Mouse (Mus musculus): ENCODE results near the gene Bicdl2.

Gene Bicdl2

DNA sequence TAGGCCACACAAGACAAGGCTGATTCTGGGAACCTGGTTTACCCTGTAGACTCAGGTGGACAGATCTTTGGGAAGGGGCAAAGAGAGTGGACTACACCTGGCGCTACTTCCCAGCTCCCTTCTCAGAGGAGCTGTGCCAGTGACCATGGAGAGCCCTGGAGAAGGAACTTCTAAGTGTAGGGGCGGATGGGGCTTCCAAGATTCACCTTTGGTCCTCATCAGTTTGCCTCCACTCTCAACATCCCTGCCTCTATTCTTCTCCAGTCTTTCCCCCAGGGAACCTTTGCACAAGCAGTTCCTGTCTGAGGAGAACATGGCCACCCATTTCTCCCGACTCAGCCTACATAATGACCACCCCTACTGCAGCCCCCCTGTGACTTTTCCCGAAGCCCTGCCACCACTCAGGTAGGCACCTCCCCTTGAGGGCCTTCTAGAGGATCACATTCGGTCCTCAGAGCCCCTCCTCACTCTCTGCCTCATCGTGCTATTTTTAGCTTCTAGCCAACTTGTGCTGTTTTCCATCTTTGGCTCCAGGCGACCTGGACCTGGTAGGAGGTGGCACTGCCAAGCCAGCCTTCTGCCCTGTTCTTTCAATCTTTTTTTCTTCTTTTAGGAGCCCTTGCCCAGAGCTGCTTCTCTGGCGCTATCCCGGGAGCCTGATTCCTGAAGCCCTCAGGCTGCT is 14.1 kb downstream of the Bicdl2 start:
- no peak for DNase-seq (ENCODE audit: extremely low spot score, low spot score)

DNA sequence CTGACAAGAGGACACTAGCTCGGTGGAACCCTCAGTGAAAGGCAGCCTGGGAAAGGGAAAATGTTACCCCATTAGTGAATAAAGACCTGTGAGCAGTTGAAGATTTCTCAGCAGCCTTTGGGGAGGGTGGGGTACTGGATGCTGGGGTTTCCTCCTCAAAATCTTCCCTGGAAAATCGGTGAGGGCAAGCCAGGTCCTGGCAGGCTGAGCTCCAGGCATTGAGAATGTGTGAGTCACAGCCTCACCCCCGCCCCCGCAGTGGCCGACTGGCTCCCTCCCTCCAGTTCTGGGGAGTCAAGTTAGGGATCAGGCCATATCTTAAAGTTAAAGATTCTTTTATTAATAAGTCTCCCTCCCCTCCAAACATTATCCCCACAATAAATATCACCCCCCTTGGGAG is 14.8 kb downstream of the Bicdl2 start:
- no peak for DNase-seq (ENCODE audit: extremely low spot score, low spot score)

DNA sequence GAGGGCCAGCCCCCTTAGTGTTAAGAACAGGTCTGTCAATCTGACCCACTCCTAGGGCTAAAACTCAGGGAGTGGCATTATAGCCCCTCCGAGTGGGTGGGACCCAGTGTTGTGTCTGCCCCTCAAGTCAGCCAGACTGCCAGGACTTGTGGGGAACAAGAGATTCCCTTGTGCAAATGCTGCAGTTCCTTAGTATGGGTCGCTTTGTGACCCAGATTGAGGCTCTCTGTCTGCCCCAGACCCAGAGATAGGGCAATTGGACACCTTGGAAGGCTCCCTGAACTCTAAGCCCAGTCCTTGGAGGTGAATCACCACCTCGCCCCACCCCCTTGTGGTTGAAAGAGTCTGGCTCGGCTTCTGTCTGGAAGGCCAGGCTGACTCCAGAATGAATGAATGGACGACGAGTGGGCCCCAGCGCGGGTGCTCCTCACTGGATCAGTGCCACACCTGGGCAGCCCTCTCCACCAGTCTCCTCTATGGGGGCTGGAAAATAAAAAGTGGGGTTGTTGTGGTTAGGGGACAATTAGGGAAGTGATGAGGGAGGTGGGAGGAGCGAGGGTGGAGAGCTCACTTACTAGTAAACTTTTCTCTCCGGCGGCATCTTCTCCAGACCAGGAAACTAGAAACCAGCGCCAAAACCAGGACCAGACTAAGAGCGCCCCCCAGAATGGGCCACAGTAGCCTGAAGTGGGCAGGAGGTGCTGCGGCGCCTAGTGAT is 15.4 kb downstream of the Bicdl2 start:
- DNase-seq (ENCODE audit: extremely low spot score, low spot score): no peak

DNA sequence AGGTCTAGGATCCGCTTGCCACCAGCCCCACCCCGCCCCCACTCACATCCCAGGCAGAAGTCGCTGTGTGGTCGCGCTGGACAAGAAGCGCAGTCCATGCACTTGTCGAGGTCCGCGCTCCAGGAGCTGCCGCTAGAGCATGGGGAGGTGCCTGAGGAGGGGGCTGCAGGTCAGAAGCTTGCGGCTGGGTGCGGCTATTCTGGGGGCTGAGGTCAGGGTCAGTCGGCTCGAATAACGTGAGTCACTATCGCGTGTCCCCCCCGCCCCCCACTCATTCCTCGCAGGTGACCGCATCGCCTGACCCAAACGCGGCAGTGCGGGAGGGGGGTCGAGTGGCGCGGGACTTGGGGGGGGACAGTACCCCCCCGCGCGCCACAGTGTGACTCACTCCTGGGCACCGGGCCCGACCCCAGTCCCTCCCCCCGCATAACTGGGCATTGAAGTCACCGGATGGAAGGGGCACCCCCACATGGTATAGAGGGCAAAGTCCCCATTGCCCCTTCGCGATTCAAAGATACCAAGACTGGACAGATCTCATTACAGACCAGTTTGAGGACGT is 16.2 kb downstream of the Bicdl2 start:
- DNase-seq (ENCODE audit: extremely low spot score, low spot score): no peak

DNA sequence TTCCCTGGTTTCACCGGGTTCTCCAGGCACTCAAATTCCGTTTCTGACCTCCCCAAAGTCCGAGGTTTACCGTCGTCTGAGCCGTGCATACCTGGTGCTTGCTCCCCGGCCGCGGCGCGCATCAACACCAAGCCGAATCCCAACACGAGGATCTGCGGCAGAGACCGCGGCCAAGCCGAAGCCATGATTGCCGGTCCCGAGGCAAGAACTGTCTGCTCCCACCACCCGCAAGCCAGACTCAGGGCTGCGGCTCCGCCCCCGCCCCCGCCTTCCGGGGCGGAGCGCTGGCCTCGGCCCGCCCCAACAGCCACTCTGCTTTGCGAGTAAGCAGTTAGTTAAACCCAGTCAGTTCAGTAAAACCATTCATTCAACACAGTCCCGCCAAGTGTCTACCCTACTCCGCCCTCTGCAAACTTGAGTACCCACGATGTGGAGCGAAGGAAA is 17.0 kb downstream of the Bicdl2 start, which contains the start of gene Tnfrsf12a:
Gene Tnfrsf12a, minus strand, starts transcription at position 233 of the 444 bp plus-strand sequence.
- peak; percentile 84 for DNase-seq (ENCODE audit: extremely low spot score, low spot score)

DNA sequence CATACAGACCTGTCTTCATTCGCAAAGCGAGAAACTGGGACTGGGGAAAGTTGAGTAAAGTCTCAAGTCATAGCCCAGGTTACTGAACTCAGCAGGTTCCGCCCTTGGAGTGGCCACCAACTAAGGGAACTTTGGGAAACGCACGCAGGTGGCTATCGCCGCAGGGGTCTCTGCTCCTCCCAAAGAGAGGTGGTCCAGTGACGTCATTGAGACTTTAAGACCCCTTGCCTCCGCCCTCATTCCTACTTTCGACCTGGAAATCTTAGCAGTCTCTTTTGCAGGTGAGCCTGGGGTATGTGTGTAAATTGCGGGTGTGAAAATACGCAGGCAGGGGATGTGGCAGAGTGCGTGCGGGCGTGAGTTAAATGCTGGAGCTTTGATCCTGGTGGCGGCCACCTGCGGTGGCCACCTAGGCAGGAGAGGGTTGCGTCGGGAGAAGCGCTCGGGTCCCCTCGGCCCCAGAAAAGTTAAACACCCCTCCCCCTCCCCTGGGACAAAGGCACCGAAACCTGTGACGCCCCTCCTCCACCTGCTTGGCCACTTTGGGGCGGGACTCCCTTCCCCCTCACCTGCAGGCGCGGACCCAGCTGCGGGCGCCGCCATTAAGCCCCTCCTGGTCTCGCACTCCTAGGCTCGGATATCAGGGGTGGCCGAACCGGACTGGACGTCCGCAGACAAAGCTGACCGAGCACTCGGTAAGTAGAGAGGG is 19.0 kb downstream of the Bicdl2 start, which contains the start of gene Cldn6:
Gene Cldn6, plus strand, starts transcription at position 123 of the 709 bp plus-strand sequence.
- DNase-seq (ENCODE audit: extremely low spot score, low spot score): no peak

DNA sequence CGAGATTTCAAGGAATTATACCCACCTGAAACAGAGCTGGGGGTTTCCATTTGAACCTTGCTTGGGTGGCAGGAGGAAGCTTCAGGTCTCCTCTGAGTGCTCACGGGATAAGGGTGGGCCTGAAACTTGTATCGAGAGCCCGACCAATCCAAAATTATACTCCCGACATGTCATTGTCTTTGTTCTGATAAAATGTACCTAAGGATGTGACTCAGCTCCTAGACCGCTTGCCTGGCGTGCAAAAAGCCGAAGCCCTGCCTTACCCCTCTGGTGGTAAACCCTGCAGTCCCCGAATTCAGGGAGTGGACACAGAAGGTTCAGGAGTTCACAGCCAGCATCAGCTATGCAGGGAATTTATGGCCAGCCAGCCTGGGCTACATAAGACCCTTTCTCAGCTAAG is 20.0 kb downstream of the Bicdl2 start:
- no peak for DNase-seq (ENCODE audit: extremely low spot score, low spot score)

DNA sequence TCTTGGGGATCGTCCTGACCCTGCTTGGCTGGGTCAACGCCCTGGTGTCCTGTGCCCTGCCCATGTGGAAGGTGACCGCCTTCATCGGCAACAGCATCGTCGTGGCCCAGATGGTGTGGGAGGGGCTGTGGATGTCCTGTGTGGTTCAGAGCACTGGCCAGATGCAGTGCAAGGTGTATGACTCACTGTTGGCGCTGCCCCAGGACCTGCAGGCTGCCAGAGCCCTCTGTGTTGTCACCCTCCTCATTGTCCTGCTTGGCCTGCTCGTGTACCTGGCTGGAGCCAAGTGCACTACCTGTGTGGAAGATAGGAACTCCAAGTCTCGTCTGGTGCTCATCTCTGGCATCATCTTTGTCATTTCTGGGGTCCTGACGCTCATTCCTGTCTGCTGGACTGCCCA is 20.8 kb downstream of the Bicdl2 start:
- no peak for DNase-seq (ENCODE audit: extremely low spot score, low spot score)

DNA sequence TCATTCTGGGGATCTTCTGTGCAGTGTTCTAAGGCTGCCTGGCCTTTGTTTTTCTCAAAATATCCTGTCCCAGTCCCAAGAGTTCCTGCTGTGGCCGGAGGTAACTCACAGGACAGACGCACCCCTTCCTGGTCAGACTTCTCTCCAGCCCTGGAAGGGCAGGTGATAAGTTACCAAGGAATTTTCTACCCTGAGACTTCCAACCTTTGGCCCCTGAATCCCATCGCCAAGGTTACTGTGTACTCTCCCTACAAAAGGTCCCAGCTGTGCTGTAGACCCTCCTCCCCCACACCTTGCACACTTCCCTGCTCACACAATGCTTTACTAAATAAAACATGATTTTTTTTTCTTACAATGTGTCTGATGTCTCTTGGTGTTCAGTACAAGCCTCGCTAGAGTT is 21.8 kb downstream of the Bicdl2 start:
- DNase-seq (ENCODE audit: extremely low spot score, low spot score): no peak

DNA sequence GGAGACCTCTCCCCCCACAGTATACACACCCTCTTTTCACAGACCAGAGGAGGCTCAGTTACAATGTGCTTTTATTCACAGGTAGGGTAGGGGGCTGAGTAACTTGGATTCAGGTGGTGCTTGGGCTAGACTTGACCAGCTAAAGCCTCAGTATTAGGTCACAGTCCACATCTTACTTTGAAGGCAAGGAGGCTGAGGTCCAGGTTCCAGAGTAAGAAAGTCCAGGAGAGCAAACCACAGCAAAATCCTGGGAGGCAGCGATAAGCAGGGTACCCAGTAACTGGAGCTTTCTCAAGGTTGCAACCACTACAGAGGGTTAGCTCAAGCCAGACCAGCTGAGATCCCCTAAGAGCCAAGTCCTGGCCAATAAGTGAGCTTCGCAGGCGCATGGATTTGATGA is 22.2 kb downstream of the Bicdl2 start:
- no peak for DNase-seq (ENCODE audit: extremely low spot score, low spot score)

DNA sequence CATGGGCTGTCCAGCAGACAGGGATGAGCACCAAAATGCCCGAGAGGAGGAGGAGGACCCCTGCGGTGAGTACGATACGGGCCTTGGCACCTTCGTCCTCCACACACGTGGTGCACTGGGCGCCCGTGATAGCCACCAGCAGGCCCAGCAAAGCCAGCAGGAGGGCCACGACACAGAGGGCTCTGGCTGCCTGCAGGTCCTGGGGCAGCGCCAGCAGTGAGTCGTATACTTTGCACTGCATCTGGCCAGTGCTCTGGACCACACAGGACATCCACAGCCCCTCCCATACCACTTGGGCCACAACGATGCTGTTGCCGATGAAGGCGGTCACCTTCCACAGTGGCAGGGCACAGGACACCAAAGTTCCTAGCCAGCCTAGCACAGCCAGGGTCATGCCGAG is 22.9 kb downstream of the Bicdl2 start:
- no peak for DNase-seq (ENCODE audit: extremely low spot score, low spot score)

DNA sequence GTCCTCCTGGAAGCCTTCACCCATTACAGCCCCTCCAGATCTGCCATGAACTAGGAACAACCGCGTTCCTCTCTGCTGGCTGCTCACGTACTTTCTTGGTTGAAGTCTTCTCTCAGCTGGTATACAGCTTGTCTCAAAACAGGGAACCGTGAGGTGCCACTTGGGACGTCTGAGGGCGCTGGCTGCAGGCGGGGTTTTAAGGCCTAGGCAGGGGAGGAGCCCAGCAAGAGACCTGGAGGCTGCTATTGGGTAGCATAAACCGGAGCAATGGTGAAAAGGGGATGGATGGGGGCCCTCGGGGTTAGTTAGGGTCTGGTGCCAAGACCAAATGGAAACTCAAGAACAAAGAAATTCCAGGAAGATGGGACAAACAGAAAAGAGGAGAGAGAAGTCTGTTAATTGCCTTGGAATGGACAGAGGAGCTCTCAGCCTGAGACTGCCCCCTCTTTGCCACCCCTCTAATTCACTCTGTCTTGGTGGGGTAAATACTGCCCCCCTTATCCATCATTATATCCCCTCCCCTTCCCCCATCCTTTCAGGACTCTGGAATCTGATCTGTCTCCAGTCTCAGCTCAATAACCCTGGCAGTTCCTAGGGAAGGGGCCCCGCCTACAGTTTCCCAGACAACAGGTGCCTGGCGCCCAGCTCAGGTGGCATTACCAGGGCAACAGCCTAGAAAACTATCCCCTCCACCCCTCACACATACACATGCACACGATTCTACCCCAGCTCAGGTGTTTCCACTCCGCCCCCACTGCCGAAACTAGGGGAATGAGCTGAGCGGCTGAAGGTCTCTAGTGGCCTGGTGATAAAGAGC is 23.8 kb downstream of the Bicdl2 start, which contains the start of gene Cldn9:
Gene Cldn9, minus strand, starts transcription at position 171 of the 817 bp plus-strand sequence.
- no peak for DNase-seq (ENCODE audit: extremely low spot score, low spot score)

DNA sequence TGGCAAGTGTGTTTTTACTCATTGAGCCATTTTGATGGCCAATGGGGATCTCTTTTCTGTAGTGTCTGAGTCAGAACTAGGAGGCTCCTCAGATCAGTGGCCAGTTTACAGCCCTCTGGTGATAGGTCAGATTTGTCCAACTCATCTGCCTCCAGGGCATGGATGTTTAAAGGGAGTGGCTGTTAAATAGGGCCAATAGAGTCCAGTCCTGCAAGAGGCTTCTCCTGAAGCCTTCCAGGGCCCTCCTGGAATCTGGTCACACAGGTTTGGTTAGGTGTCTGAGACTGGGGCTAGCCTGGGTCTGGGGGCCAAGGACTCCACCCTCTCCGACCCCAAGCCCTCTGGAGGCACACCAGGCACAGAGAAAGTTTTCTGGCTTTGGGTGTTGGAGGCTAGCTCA is 34.2 kb downstream of the Bicdl2 start:
- no peak for DNase-seq (ENCODE audit: extremely low spot score, low spot score)

DNA sequence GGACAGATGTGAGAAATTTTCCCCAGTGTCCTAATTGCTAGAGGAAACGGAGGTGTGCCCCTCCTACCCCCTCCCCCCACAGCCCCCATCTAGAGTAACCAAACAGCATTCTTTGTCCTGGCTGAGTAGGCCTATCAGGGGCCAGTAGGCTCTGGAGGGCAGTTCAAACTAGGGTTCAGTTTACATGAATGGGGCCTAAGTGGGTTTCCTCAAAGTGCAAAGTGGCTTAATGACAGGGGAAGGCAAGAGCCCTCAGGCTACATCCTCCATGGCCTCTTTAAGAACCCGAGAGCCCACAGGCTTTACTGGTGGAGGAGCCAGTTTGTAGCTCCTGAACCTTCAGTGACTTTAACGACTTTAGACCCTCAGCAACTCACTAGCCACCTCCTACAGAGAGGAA is 35.5 kb downstream of the Bicdl2 start:
- no peak for DNase-seq (ENCODE audit: extremely low spot score, low spot score)

DNA sequence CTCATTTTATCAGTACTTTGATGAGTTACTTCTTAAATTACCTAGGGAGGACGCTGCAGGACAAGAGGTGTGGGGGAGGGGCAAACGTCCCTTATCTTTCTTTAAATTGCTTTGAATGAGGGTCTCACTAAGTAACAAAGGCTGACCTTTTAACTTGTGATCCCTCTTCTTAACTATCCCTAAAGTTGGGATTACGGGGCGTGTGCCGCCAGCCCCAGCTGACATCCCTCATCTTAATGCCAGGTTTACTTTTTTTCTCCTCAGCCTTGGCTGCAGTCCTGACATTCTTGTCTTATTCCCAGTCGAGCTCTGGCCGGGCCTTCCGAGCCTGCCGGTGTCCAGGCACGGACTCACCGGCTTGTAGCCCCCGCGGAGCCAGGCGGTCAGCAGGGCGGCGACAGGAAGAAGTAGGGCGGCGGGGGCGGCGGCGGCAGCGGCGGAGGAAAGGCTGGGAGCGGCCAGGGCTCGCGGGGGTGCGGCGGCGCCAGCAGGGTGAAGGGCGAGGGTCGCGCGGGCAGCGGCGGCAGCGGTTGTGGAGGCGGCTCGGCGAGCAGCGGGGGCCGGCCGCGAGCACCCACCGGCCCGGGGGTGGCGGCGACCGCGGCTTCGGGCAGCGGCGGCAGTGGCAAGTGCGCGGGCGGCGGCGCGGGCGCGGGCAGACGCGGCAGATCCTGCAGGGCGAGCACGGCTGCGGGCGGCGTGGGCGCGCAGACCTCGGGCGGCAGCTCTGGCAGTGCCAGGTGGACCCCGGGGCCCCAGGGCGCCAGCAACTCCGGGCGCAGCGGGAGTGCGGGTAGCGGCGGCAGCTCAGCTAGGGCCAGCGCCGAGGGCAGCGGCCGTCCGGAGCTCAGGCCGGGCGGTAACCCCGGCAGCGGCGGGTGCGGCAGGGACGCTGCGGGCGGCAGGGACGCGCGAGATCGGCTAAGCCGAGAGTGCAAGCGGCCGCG is 39.1 kb downstream of the Bicdl2 start:
- DNase-seq (ENCODE audit: extremely low spot score, low spot score): peak; percentile 54

DNA sequence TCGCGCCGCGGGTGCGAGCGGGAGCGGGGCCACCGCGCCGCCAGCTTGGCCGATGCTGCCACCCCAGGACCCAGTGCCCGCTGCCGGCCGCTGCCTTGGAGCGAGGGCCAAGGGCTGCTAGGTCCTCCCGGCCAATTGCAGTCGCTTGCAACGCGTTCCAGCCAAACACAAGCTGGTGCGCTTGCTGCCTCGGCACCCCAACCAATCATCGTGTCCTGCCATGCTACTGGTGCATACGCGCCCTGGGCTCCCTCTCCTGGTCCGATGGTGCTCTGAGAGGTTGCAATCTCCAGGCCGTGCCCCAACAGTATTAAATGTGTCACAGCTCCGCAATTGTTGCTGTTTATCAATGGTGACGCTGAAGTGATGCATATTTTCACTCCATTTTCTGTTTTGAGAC is 39.8 kb downstream of the Bicdl2 start:
- DNase-seq (ENCODE audit: extremely low spot score, low spot score): peak; percentile 84

DNA sequence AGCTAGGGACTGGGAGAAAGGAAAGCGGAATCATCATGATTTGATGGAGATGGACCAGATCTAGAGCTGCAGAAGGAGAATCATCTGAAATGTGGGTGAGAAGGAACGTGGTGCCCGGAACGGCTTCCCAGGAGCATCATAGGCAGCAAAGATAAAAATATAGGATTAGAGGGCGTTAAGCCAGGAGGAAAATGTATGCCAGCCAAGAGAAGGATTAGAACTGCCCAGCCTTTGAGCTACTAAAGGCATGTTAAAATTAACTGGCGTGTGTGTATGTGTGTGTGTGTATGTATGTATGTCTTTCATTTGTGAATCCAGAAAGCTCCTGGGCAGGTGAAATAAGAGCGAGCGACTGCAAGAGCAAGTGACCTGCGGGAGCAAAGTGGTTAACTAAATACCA is 43.0 kb downstream of the Bicdl2 start:
- no peak for DNase-seq (ENCODE audit: extremely low spot score, low spot score)

DNA sequence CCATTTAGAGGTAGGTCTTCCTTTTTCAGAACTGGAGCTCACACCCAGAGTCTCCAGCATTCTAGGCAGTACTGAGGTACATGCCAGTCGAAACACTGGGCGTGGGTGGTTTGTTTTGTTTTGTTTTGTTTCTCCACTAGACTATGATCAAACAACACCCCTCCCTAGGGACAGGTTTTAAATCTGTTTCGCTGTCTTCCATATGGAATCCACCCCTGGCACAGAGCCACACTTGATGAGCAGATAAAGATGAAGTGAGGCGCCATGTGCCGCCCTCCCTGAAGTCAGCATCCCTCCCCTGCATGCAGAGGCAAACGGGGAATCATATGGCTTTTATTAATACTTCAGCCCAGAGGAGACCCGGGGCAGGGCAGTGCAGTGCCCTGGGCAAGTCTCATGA is 44.4 kb downstream of the Bicdl2 start:
- no peak for DNase-seq (ENCODE audit: extremely low spot score, low spot score)

DNA sequence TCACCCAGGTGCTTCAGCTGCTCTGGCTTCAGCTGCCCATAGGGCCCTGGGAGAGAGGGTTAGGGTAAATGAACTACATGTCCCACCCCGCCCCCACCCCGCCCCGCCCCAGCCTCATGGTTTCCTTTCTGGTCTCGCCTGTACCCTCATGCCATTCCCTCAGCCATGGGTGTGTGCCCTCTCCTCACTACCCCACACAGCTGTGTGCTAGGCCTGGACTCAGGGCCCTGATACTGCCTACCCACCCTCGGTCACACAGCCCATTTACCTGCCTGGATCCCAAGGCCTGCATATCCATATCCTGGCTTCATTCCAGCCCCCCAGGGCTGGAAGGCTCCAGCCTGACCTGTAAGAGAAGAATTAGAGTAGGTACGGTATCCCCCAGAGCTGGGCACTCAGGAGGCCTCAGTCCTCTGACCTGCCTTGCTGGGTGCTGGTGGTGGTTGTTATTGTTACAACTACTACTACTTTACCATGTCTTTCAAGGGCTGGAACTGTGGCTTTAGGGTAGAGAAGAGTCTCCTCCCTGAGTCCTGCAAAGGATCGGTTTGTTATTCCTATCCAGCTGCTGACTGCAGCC is 45.3 kb downstream of the Bicdl2 start:
- no peak for DNase-seq (ENCODE audit: extremely low spot score, low spot score)

DNA sequence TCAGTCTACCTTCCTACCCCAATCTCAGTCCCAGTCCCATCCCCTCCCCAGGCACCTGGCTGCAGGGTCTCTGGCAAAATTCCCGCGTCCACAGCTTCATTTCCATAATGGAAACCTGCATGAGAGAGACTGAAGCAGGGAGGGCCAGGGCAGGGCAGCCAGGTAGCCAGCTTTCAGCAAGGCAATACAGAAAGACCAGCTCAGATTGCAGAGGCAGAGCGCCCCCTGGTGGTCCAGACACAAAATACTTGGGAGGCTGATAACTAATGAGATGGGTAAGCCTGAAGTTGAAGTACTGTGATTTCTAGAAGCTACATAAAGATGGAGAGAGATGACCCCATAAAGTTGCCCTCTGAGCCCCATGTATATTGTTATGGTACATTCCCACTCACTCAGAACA is 45.9 kb downstream of the Bicdl2 start:
- DNase-seq (ENCODE audit: extremely low spot score, low spot score): peak; percentile 85

Data from neural tube, embryonic 10.5 days (tissue).